Mouse (Mus musculus) limb, embryonic 11.5 days (tissue): ENCODE results near the gene Trip4. TPM values are rescaled to one million over a fixed set of nuclear protein-coding genes. Genes with fewer than 3 reads are reported as not detected.

ENCODE experiments used
- ATAC-seq: fragments of 200-750 bp; cut with Nextera tagmentation; 2 replicates; pipeline ENCODE4 v1.8.0; 2017; ENCODE audit warnings: low read depth; ENCODE audit not compliant: insufficient number of reproducible peaks, low FRiP score, low TSS enrichment
- DNase-seq: peaks from one replicate; pipeline ENCODE4 v3.0.0-alpha.2; 2015; ENCODE audit warnings: low spot score
- H3K27ac ChIP-seq: fragments of 300-500 bp; sonication (generic); replicated peaks from 2 replicates; pipeline ENCODE4 v1.5.1; 2014; ENCODE audit warnings: low read depth, mild to moderate bottlenecking, low read length
- H3K27me3 ChIP-seq: fragments of 300-500 bp; sonication (generic); 2 replicates; pipeline ENCODE4 v1.6.1; 2014; ENCODE audit warnings: mild to moderate bottlenecking, low read length, mixed read lengths; ENCODE audit not compliant: control insufficient read depth, insufficient read depth
- H3K36me3 ChIP-seq: fragments of 300-500 bp; sonication (generic); 2 replicates; pipeline ENCODE4 v1.6.1; 2014; ENCODE audit warnings: mild to moderate bottlenecking, low read length, moderate library complexity, mixed read lengths; ENCODE audit not compliant: control insufficient read depth, insufficient read depth
- H3K4me1 ChIP-seq: fragments of 300-500 bp; sonication (generic); 2 replicates; pipeline ENCODE4 v1.6.1; 2014; ENCODE audit warnings: low read length, mixed read lengths; ENCODE audit not compliant: control insufficient read depth, insufficient read depth
- H3K4me2 ChIP-seq: fragments of 300-500 bp; sonication (generic); 2 replicates; pipeline ENCODE4 v1.6.1; 2014; ENCODE audit warnings: low read depth, mild to moderate bottlenecking, moderate library complexity; ENCODE audit not compliant: severe bottlenecking
- H3K4me3 ChIP-seq: fragments of 300-500 bp; sonication (generic); 2 replicates; pipeline ENCODE4 v1.5.1; 2014; ENCODE audit warnings: low read depth, low read length
- H3K9ac ChIP-seq: fragments of 300-500 bp; sonication (generic); 2 replicates; pipeline ENCODE4 v1.6.1; 2014; ENCODE audit warnings: mild to moderate bottlenecking, low read length
- H3K9me3 ChIP-seq: fragments of 300-500 bp; sonication (generic); 2 replicates; pipeline ENCODE4 v1.6.1; 2016; ENCODE audit warnings: low read length; ENCODE audit not compliant: control insufficient read depth
- WGBS: fragments of 180-500 bp; shearing (Covaris S2); extraction: QIAGEN DNeasy Blood & Tissue Kit; methylation state at CpG from one replicate; pipeline ENCODE4 v1.1.7; 2014; 5-methylcytosine and 5-hydroxymethylcytosine counted together
- polyA plus RNA-seq: library from polyadenylated mRNA; unstranded; fragments of >200 nt; fragmentation: Nextera tagmentation; extraction: Ambion mirVana; gene quantifications from 2 replicates; pipeline ENCODE4 v1.2.1, GENCODE M21; 2014

Trip4 gene
- polyA plus RNA-seq, 1 experiment from 2014 or later, result 35.3 TPM

DNA sequence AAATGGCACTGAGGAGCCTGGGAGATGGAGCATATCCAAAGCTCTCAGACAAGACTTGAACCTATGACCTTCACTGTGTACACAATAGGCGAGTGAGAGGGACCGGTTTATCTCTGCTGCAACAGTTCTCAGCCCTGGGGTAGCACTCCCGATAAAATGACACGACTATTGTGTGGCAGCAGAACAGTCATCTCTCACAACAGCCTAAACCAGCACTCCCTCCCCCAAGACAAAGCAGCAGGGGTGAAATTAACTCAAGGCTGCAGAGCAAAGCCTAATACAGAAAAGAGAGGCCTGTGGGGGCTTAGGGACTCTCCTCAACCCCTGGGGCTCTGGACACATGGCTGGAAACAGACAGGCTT is 82.4 kb downstream of the Trip4 start:
- H3K4me2 ChIP-seq, result peak overlapping the region; percentile 57
- peak overlapping the region; percentile 77 for H3K4me3 ChIP-seq
- 4% methylated on average over 4 of the region's 4 CpGs for WGBS
- H3K27me3 ChIP-seq, result no peaks in the 10 kb centered on the region
- peak overlapping the region; percentile 97 for H3K9ac ChIP-seq
- no peaks in the 10 kb centered on the region for H3K36me3 ChIP-seq
- peak overlapping the region; percentile 98 for H3K27ac ChIP-seq
- no peaks in the 10 kb centered on the region for H3K9me3 ChIP-seq
- peaks cover 9% of the 10 kb centered on the region; the same call in 1 of the 2 replicates for H3K4me1 ChIP-seq
- DNase-seq (peak; percentile 45), ATAC-seq (no peak)

DNA sequence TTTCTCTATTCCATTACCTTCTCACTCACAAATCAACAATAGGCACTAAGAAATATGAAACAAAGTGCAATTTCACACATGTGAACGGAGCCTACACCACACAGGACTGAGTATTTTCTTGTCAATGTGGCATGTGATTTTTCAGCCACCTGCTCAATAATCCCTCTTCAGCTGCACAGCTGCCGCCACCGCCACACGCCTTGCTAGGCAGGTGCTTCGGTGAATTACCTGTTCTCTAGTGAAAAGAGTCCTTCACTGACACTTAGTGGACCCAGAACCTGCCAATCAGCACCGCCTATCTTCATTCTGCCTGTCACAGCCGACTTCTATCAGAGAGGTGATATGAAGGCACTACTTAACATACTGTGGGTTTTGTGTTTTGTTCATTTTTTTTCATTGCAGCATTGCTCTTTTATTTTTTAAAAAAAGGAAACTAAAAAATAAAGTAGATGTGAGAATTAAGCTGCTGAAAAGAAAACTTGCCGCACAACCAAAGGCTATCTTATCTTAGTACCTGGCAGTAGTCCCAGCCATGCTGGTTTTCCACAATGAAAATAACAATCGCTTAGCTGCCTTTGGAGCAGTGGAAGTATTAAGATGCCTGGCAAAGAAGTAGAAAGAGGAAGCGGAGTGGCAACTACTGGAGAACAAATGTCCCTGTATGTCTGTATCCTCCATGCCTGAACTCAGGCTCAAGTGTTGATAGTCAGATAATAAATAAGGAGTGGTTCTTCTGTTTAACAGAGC is 84.7 kb downstream of the Trip4 start:
- Histone ChIP-seq H3K36me3 (no peaks in the 10 kb centered on the region), H3K4me1 (peaks cover 9% of the 10 kb centered on the region; the same call in 1 of the 2 replicates), H3K27ac (no peak overlapping the region), H3K4me3 (no peak overlapping the region), H3K4me2 (no peak overlapping the region), H3K9ac (no peak overlapping the region), H3K9me3 (no peaks in the 10 kb centered on the region), H3K27me3 (no peaks in the 10 kb centered on the region)
- ATAC-seq (no peak), DNase-seq (no peak)
- WGBS, result 83% methylated on average over 10 of the region's 10 CpGs

DNA sequence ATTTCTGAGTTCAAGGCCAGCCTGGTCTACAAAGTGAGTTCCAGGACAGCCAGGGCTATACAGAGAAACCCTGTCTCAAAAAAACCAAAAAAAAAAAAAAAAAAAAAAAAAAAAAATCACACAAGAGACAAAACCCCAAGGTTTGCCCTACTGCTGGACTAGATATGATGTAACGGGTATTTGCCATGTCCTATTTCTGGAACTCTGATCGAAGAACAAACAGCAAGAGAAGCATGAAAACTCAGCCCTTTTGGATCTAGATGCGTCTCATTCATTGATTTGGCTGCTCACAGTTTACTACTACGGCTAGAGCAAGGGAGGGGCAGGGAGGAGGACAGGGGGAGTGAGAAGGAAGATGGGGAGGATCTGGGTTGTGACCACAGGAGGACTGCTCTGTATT is 86.6 kb downstream of the Trip4 start:
- no peak overlapping the region for H3K4me2 ChIP-seq
- H3K36me3 ChIP-seq, result no peaks in the 10 kb centered on the region
- peaks cover 9% of the 10 kb centered on the region; the same call in 1 of the 2 replicates for H3K4me1 ChIP-seq
- DNase-seq, result no peak
- no peaks in the 10 kb centered on the region for H3K9me3 ChIP-seq
- no peak overlapping the region for H3K27ac ChIP-seq
- H3K27me3 ChIP-seq, result no peaks in the 10 kb centered on the region
- H3K4me3 ChIP-seq, result no peak overlapping the region
- ATAC-seq, result no peak
- 92% methylated on average over 4 of the region's 4 CpGs for WGBS
- no peak overlapping the region for H3K9ac ChIP-seq

DNA sequence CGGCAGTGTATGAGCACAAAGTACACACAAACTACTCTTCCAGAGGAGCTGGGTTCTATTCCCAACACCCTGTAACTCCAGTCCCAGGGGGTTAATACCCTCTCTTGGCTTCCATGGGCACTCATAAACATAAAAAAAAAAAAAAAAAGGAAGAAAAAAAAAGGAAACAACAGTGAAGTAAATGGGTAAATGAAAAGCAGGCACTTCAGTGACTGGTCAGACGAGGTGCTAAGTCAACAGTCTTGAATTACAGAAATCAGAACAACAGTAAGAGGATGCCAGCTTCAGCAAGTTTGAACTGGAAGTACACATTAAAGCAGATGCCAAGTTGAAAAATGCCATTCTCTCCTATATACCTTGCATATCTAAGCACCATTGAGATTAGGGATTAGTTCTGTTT is 88.3 kb downstream of the Trip4 start:
- Histone ChIP-seq H3K36me3 (no peaks in the 10 kb centered on the region), H3K9ac (no peak overlapping the region)

GRCm38 (mm10) chr9:65818402-65818801 is 90.2 kb downstream of the Trip4 start:
- no peaks in the 10 kb centered on the region for H3K36me3 ChIP-seq
- ATAC-seq (no peak), DNase-seq (no peak)
- no peak overlapping the region for H3K27ac ChIP-seq
- H3K27me3 ChIP-seq, result no peaks in the 10 kb centered on the region
- no peak overlapping the region for H3K4me3 ChIP-seq
- no peak overlapping the region for H3K4me2 ChIP-seq
- H3K9me3 ChIP-seq, result no peaks in the 10 kb centered on the region
- 0 out of 2 replicates have a peak, but pooled peaks cover 1% of the 10 kb centered on the region for H3K4me1 ChIP-seq
- no peak overlapping the region for H3K9ac ChIP-seq
- 93% methylated on average over 2 of the region's 2 CpGs for WGBS

More for the DNA sequence above, 88.3 kb downstream of the Trip4 start:
- DNase-seq (no peak), ATAC-seq (no peak)
- no peak overlapping the region for H3K4me2 ChIP-seq
- no peaks in the 10 kb centered on the region for H3K27me3 ChIP-seq
- 0 out of 2 replicates have a peak, but pooled peaks cover 6% of the 10 kb centered on the region for H3K4me1 ChIP-seq
- H3K9me3 ChIP-seq, result no peaks in the 10 kb centered on the region
- no peak overlapping the region for H3K27ac ChIP-seq
- no peak overlapping the region for H3K4me3 ChIP-seq
- 66% methylated on average over 2 of the region's 2 CpGs for WGBS

GRCm38 (mm10) chr9:65812841-65813240 is 95.8 kb downstream of the Trip4 start:
- 80% methylated on average over 2 of the region's 2 CpGs for WGBS
- H3K27me3 ChIP-seq, result no peaks in the 10 kb centered on the region
- DNase-seq, result no peak
- no peaks in the 10 kb centered on the region for H3K4me1 ChIP-seq
- H3K9ac ChIP-seq, result no peak overlapping the region
- no peaks in the 10 kb centered on the region for H3K9me3 ChIP-seq
- H3K4me2 ChIP-seq, result no peak overlapping the region
- no peak overlapping the region for H3K27ac ChIP-seq
- no peak for ATAC-seq
- H3K4me3 ChIP-seq, result no peak overlapping the region
- no peaks in the 10 kb centered on the region for H3K36me3 ChIP-seq

- Histone ChIP-seq H3K9me3 (no peaks in the 10 kb centered on the region), H3K4me2 (no peak overlapping the region), H3K4me1 (no peaks in the 10 kb centered on the region), H3K36me3 (no peaks in the 10 kb centered on the region), H3K4me3 (no peak overlapping the region), H3K27me3 (no peaks in the 10 kb centered on the region), H3K9ac (no peak overlapping the region), H3K27ac (no peak overlapping the region)
- WGBS, result 90% methylated on average over 1 of the region's 1 CpGs
- DNase-seq, result no peak
- no peak for ATAC-seq
Observed at GRCm38 (mm10) chr9:65811784-65812183, 96.8 kb downstream of the Trip4 start.

- no peak overlapping the region for H3K27ac ChIP-seq
- no peaks in the 10 kb centered on the region for H3K9me3 ChIP-seq
- DNase-seq, result no peak
- no peaks in the 10 kb centered on the region for H3K36me3 ChIP-seq
- H3K9ac ChIP-seq, result no peak overlapping the region
- WGBS, result 74% methylated on average over 1 of the region's 1 CpGs
- no peak for ATAC-seq
- H3K27me3 ChIP-seq, result no peaks in the 10 kb centered on the region
- no peaks in the 10 kb centered on the region for H3K4me1 ChIP-seq
- H3K4me3 ChIP-seq, result no peak overlapping the region
- no peak overlapping the region for H3K4me2 ChIP-seq
Observed at GRCm38 (mm10) chr9:65807818-65808217, 100.8 kb downstream of the Trip4 start.

DNA sequence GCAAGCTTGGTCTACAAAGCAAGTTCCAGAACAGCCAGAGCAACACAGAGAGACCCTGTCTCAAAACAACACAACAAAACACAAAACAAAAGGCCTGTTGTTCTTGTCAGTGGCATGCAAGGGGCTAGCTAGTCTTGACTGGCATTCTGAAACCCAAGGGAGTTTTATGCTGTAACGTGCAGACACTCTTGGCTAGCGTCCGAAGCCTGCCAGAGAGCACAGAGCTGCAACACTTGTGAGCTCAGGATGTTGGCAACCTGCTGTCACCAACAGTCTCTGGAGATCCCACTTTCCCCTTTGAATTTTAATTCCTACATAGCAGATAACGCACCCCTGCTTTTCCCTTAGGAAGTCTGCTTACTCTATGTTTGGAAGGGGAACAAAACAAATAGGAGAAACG is 101.3 kb downstream of the Trip4 start:
- Histone ChIP-seq H3K9me3 (no peaks in the 10 kb centered on the region), H3K36me3 (no peaks in the 10 kb centered on the region), H3K4me2 (no peak overlapping the region), H3K27ac (no peak overlapping the region), H3K27me3 (no peaks in the 10 kb centered on the region), H3K4me3 (no peak overlapping the region), H3K4me1 (no peaks in the 10 kb centered on the region), H3K9ac (no peak overlapping the region)
- WGBS, result 68% methylated on average over 5 of the region's 5 CpGs
- DNase-seq (no peak), ATAC-seq (no peak)
